Mouse (Mus musculus): Measurements from ENCODE around the gene Ugcg.

GRCm38 (mm10) chr4:59199805-59200204 is 10.7 kb downstream of the Ugcg start:
- TF ChIP-seq POLR2A (IDR thresholded peaks at IDR 0.05; ENCODE audit: low read depth, low read length): no peak
- TF ChIP-seq CTCF (IDR thresholded peaks at IDR 0.05; ENCODE audit: extremely low read depth, insufficient read depth, insufficient read length, insufficient replicate concordance): no peak
